In genomic region chr13:104288226-104288859, GRCm38 (mm10) we compare ENCODE assay signal across 8 mouse cellular contexts. TPM values are rescaled to one million over a fixed set of nuclear protein-coding genes. Genes with fewer than 3 reads are reported as not detected.
DNase-seq lines count a peak whose midpoint lies in the region; ATAC-seq and TF ChIP-seq lines count a peak whose summit lies in the region.

No protein-coding gene starts in this region.

- no peaks in the 10 kb centered on the region for H3K36me3 ChIP-seq in embryonic facial prominence, embryonic 10.5 days (replicated peaks)
- H3K36me3 ChIP-seq in heart, adult 2 months (ENCODE audit: control insufficient read depth, insufficient read depth, low read length): peaks cover 5% of the 10 kb centered on the region
- no peaks in the 10 kb centered on the region for H3K36me3 ChIP-seq in liver, embryonic 11.5 days (ENCODE audit: control insufficient read depth, insufficient read depth, low read length)
- no peaks in the 10 kb centered on the region for H3K36me3 ChIP-seq in midbrain, embryonic 16.5 days (ENCODE audit: control insufficient read depth, insufficient read depth, low read length)

- TF ChIP-seq POLR2A in heart, adult 2 months (IDR thresholded peaks at IDR 0.05; ENCODE audit: insufficient read depth, low read depth, low read length): no peak

- 0 out of 2 replicates have a peak, but pooled peaks have one; percentile 24 for TF ChIP-seq EP300 in heart, adult 2 months (IDR thresholded peaks at IDR 0.05; ENCODE audit: insufficient read depth, low read depth, low read length)

- H3K9me3 ChIP-seq in embryonic facial prominence, embryonic 10.5 days: no peaks in the 10 kb centered on the region
- H3K9me3 ChIP-seq in liver, embryonic 11.5 days (ENCODE audit: control insufficient read depth, low read length): no peaks in the 10 kb centered on the region
- H3K9me3 ChIP-seq in midbrain, embryonic 16.5 days (replicated peaks; ENCODE audit: control insufficient read depth, low read length, poor library complexity, severe bottlenecking): no peaks in the 10 kb centered on the region

- 1% methylated on average over 7 of the region's 7 CpGs for whole genome bisulfite sequencing in embryonic facial prominence, embryonic 10.5 days
- 0% methylated on average over 7 of the region's 7 CpGs for WGBS in heart, adult 2 months
- WGBS in liver, embryonic 11.5 days: 5% methylated on average over 7 of the region's 7 CpGs
- under 1% methylated on average over 7 of the region's 7 CpGs for WGBS in midbrain, embryonic 16.5 days

- no peak for TF ChIP-seq CTCF in heart, adult 2 months (IDR thresholded peaks at IDR 0.05)

- peak overlapping the region; percentile 65 for H3K9ac ChIP-seq in heart, adult 2 months (ENCODE audit: low read depth, low read length)
- H3K9ac ChIP-seq in liver, embryonic 11.5 days (ENCODE audit: low read depth, low read length): peak overlapping the region; percentile 52; the same call in 1 of the 2 replicates
- H3K9ac ChIP-seq in midbrain, embryonic 16.5 days (ENCODE audit: low read depth, low read length): peak overlapping the region; percentile 43

- H3K27ac ChIP-seq in embryonic facial prominence, embryonic 10.5 days (replicated peaks): peak overlapping the region; percentile 86
- H3K27ac ChIP-seq in heart, adult 2 months: peak overlapping the region; percentile 90
- no peak overlapping the region for H3K27ac ChIP-seq in liver, embryonic 11.5 days (ENCODE audit: low read depth, low read length)
- H3K27ac ChIP-seq in midbrain, embryonic 16.5 days (ENCODE audit: low read length): peak overlapping the region; percentile 15; the same call in 1 of the 2 replicates

- peak; percentile 76 for DNase-seq in A20 (ENCODE audit: low read depth, low spot score)
- peak; percentile 82 for DNase-seq in adrenal gland, postnatal 10 days
- DNase-seq in embryonic facial prominence, embryonic 10.5 days (ENCODE audit: low spot score): peak; percentile 43
- DNase-seq in heart, adult 2 months: peak; percentile 74 to 78
- DNase-seq in kidney, adult 11 months: peak; percentile 56
- DNase-seq in liver, embryonic 11.5 days (ENCODE audit: low spot score): peak; percentile 32
- peak; percentile 24 for DNase-seq in thymus, postnatal 25 days

- H3K4me1 ChIP-seq in embryonic facial prominence, embryonic 10.5 days: peaks cover 30% of the 10 kb centered on the region
- no peaks in the 10 kb centered on the region for H3K4me1 ChIP-seq in heart, adult 2 months (ENCODE audit: control insufficient read depth, insufficient read depth, low read length)
- peaks cover 13% of the 10 kb centered on the region for H3K4me1 ChIP-seq in liver, embryonic 11.5 days (replicated peaks; ENCODE audit: control insufficient read depth, insufficient read depth, low read length)
- H3K4me1 ChIP-seq in midbrain, embryonic 16.5 days (ENCODE audit: control insufficient read depth, insufficient read depth, low read length): peaks cover 15% of the 10 kb centered on the region

- no peak for ATAC-seq in liver, embryonic 11.5 days (replicated peaks; ENCODE audit: low FRiP score)
- peak; percentile 55 for ATAC-seq in midbrain, embryonic 16.5 days

- no peaks in the 10 kb centered on the region for H3K27me3 ChIP-seq in embryonic facial prominence, embryonic 10.5 days (replicated peaks; ENCODE audit: low read depth, poor library complexity, severe bottlenecking)
- no peaks in the 10 kb centered on the region for H3K27me3 ChIP-seq in heart, adult 2 months (ENCODE audit: control insufficient read depth, insufficient read depth, low read length)
- H3K27me3 ChIP-seq in liver, embryonic 11.5 days (replicated peaks; ENCODE audit: control insufficient read depth, insufficient read depth, low read length): no peaks in the 10 kb centered on the region
- H3K27me3 ChIP-seq in midbrain, embryonic 16.5 days (ENCODE audit: control insufficient read depth, insufficient read depth, low read depth, low read length): no peaks in the 10 kb centered on the region

- H3K4me3 ChIP-seq in embryonic facial prominence, embryonic 10.5 days: peak overlapping the region; percentile 61
- H3K4me3 ChIP-seq in heart, adult 2 months: peak overlapping the region; percentile 67
- peak overlapping the region; percentile 64 for H3K4me3 ChIP-seq in liver, embryonic 11.5 days (ENCODE audit: low read depth, low read length)
- H3K4me3 ChIP-seq in midbrain, embryonic 16.5 days (ENCODE audit: low read depth, low read length): peak overlapping the region; percentile 49

- H3K4me2 ChIP-seq in liver, embryonic 11.5 days: peak overlapping the region; percentile 82
- peak overlapping the region; percentile 77 for H3K4me2 ChIP-seq in midbrain, embryonic 16.5 days (ENCODE audit: low read length)

- intact Hi-C loops in heart, adult 2 months (cut with DNase I): loop anchor here (5.0 kb wide), 1 partner anchor 111 kb away; the partner anchor contains the start of genes Trappc13 and Trim23

- no peaks in the 10 kb centered on the region for H3K79me2 ChIP-seq in heart, adult 2 months (replicated peaks; ENCODE audit: control insufficient read depth, insufficient read depth, low read length)

RNA-seq across cellular contexts. Expression of gene Adamts6, which starts 0.7 kb away (rescaled TPM):
- 1 to 10 TPM; 3.7 to 5.1 TPM for total RNA-seq in adrenal gland, postnatal 10 days (2021)
- polyA plus RNA-seq in embryonic facial prominence, embryonic 10.5 days (2016; fragmentation: Nextera tagmentation; extraction: Ambion mirVana): 2.8 and 3.6 TPM in 2 replicates
- 1 to 10 TPM; 3.3 to 3.6 TPM for total RNA-seq in heart, adult 2 months (2021)
- polyA plus RNA-seq in heart, adult 2 months (2012; rRNA removed): 1.2 and 2.5 TPM in 2 replicates
- 0.82 and 0.95 TPM in 2 replicates for polyA plus RNA-seq in liver, embryonic 11.5 days (2014; fragmentation: Nextera tagmentation; extraction: Ambion mirVana)
- 1.5 and 1.9 TPM in 2 replicates for polyA plus RNA-seq in midbrain, embryonic 16.5 days (2015; fragmentation: Nextera tagmentation; extraction: Ambion mirVana)

RNA-seq across cellular contexts. Expression of gene Ppwd1, which starts 59.7 kb away (rescaled TPM):
- 10 to 100 TPM; 15.0 to 18.3 TPM for total RNA-seq in adrenal gland, postnatal 10 days (2021)
- 19.8 and 21.6 TPM in 2 replicates for polyA plus RNA-seq in embryonic facial prominence, embryonic 10.5 days (2016; fragmentation: Nextera tagmentation; extraction: Ambion mirVana)
- total RNA-seq in heart, adult 2 months (2021): 1 to 10 TPM; 6.3 to 6.8 TPM
- polyA plus RNA-seq in heart, adult 2 months (2012; rRNA removed): 1.3 and 3.7 TPM in 2 replicates
- polyA plus RNA-seq in liver, embryonic 11.5 days (2014; fragmentation: Nextera tagmentation; extraction: Ambion mirVana): 17.0 and 18.4 TPM in 2 replicates
- polyA plus RNA-seq in midbrain, embryonic 16.5 days (2015; fragmentation: Nextera tagmentation; extraction: Ambion mirVana): 6.4 and 6.7 TPM in 2 replicates

RNA-seq across cellular contexts. Expression of gene Cenpk, which starts 59.9 kb away (rescaled TPM):
- total RNA-seq in adrenal gland, postnatal 10 days (2021): 1 to 10 TPM; 6.7 to 7.7 TPM
- 85.3 and 97.2 TPM in 2 replicates for polyA plus RNA-seq in embryonic facial prominence, embryonic 10.5 days (2016; fragmentation: Nextera tagmentation; extraction: Ambion mirVana)
- total RNA-seq in heart, adult 2 months (2021): under 1 TPM; 0.29 to 0.32 TPM
- not detected in 2 replicates for polyA plus RNA-seq in heart, adult 2 months (2012; rRNA removed)
- 94.9 and 100.0 TPM in 2 replicates for polyA plus RNA-seq in liver, embryonic 11.5 days (2014; fragmentation: Nextera tagmentation; extraction: Ambion mirVana)
- polyA plus RNA-seq in midbrain, embryonic 16.5 days (2015; fragmentation: Nextera tagmentation; extraction: Ambion mirVana): 9.6 and 10.6 TPM in 2 replicates

Comparison
In these comparisons a context has a peak if more than half of its experiments do, and no peak if none do; other contexts are left out.
1. DNase-seq: peak in every context shown above with its lines; median percentile 82 in adrenal gland, postnatal 10 days; 76 in A20; 76 in heart, adult 2 months; 56 in kidney, adult 11 months; 43 in embryonic facial prominence, embryonic 10.5 days; 32 in liver, embryonic 11.5 days; 24 in thymus, postnatal 25 days.
2. RNA of gene Cenpk, which starts 59.9 kb away (polyA plus RNA-seq): 85.3 to 97.2 TPM in embryonic facial prominence, embryonic 10.5 days, 94.9 to 100.0 TPM in liver, embryonic 11.5 days and 9.6 to 10.6 TPM in midbrain, embryonic 16.5 days; not detected in heart, adult 2 months; every median in the first group is over 10 times any median in the second.
3. Peak in every context shown above with its lines, with median percentiles within 50 percentile points of each other: H3K4me3 ChIP-seq and H3K9ac ChIP-seq.